Mouse (Mus musculus): Measurements from ENCODE around the gene Nectin1. TPM values are rescaled to one million over a fixed set of nuclear protein-coding genes. Genes with fewer than 3 reads are reported as not detected.

The Nectin1 gene
- polyA plus RNA-seq, 1 experiment from 2014 or later = 11.1 TPM

DNA sequence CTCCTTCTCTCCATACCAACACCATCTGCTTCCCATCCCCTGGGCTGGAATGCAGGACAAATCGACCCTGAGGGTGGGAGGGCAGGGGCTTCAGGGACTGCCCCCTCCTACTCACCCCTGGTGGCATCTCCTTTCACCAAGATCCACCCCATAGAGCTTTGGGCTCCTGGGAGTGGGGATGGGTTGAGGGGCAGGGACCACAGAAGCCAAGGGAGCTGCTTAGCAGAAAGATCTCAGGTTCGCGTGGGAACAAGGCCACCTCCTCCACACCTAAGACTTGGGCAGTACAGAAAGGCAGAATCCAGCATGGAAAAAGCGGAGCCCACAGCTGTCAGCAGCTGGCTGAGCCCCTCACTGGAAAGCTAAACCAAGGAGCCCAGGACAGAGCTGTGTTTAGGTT is 64.3 kb downstream of the Nectin1 start:
- WGBS = 11% methylated on average over 4 of the region's 4 CpGs
- H3K27me3 ChIP-seq (ENCODE audit: control insufficient read depth, insufficient read depth, low read length) = no peaks in the 10 kb centered on the region
- H3K27ac ChIP-seq (ENCODE audit: low read length) = no peak overlapping the region
- no peaks in the 10 kb centered on the region for H3K36me3 ChIP-seq (ENCODE audit: control insufficient read depth, insufficient read depth, low read length)
- no peak overlapping the region for H3K9ac ChIP-seq (replicated peaks; ENCODE audit: low read depth, low read length)
- no peaks in the 10 kb centered on the region for H3K9me3 ChIP-seq (ENCODE audit: control insufficient read depth, low read depth, low read length)
- H3K4me1 ChIP-seq (ENCODE audit: control insufficient read depth, insufficient read depth, low read length) = no peaks in the 10 kb centered on the region
- no peak overlapping the region for H3K4me2 ChIP-seq (replicated peaks; ENCODE audit: low read depth, low read length)
- no peak overlapping the region for H3K4me3 ChIP-seq (ENCODE audit: low read depth, low read length)
- ATAC-seq (ENCODE audit: insufficient number of reproducible peaks, insufficient read depth, low FRiP score, low read depth) = no peak

DNA sequence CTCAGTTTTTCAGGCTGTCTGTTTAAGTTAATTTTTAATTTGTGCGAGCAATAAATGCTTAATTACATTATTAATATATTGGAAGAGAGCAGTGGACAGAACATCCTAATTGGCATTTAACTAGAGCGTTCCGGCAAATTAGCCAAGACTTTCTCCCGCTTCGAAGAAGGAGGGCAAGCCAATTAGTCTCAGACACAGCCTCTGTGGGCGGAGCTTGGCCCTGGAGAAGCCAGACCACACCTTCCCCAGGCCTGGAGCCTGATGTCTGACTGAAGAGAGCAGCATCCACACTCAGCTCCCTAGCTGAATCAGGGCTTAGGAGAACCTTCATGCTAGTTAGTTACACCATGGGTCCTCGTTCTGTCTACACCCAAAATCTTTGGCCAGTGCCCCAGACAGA is 64.8 kb downstream of the Nectin1 start:
- Histone ChIP-seq H3K4me2 (replicated peaks; ENCODE audit: low read depth, low read length) (no peak overlapping the region), H3K9ac (replicated peaks; ENCODE audit: low read depth, low read length) (no peak overlapping the region), H3K4me1 (ENCODE audit: control insufficient read depth, insufficient read depth, low read length) (no peaks in the 10 kb centered on the region), H3K27ac (ENCODE audit: low read length) (no peak overlapping the region), H3K36me3 (ENCODE audit: control insufficient read depth, insufficient read depth, low read length) (no peaks in the 10 kb centered on the region), H3K27me3 (ENCODE audit: control insufficient read depth, insufficient read depth, low read length) (no peaks in the 10 kb centered on the region), H3K4me3 (ENCODE audit: low read depth, low read length) (no peak overlapping the region), H3K9me3 (ENCODE audit: control insufficient read depth, low read depth, low read length) (no peaks in the 10 kb centered on the region)
- ATAC-seq (ENCODE audit: insufficient number of reproducible peaks, insufficient read depth, low FRiP score, low read depth) = no peak
- 21% methylated on average over 7 of the region's 7 CpGs for WGBS

GRCm38 (mm10) chr9:43813156-43813555 is 69.4 kb downstream of the Nectin1 start:
- no peak overlapping the region for H3K4me3 ChIP-seq (ENCODE audit: low read depth, low read length)
- ATAC-seq (ENCODE audit: insufficient number of reproducible peaks, insufficient read depth, low FRiP score, low read depth) = no peak
- no peak overlapping the region for H3K27ac ChIP-seq (ENCODE audit: low read length)
- H3K36me3 ChIP-seq (ENCODE audit: control insufficient read depth, insufficient read depth, low read length) = no peaks in the 10 kb centered on the region
- H3K4me1 ChIP-seq (ENCODE audit: control insufficient read depth, insufficient read depth, low read length) = no peaks in the 10 kb centered on the region
- H3K9me3 ChIP-seq (ENCODE audit: control insufficient read depth, low read depth, low read length) = no peaks in the 10 kb centered on the region
- no peaks in the 10 kb centered on the region for H3K27me3 ChIP-seq (ENCODE audit: control insufficient read depth, insufficient read depth, low read length)
- H3K9ac ChIP-seq (replicated peaks; ENCODE audit: low read depth, low read length) = no peak overlapping the region
- no peak overlapping the region for H3K4me2 ChIP-seq (replicated peaks; ENCODE audit: low read depth, low read length)
- WGBS = 71% methylated on average over 2 of the region's 2 CpGs

DNA sequence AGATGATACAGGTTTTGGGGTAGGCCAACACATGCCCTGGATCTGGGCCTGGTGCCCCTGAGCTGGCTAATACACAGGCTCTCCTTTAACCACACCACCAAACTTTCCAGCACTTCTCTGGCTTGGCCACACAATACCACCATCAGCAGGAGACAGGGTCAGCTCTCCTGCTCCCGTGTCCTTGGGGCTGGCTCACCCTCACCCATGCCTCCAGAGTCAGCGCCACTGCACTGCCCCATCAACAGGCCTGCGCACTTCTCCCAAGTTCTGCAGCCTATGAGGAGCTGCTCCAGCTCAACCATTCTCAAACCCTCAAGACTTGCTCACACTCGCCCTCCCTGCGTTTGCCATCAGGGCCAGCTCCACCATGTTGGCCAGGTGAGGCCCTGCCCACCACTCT is 78.4 kb downstream of the Nectin1 start:
- H3K4me2 ChIP-seq (replicated peaks; ENCODE audit: low read depth, low read length) = no peak overlapping the region
- WGBS = 94% methylated on average over 5 of the region's 5 CpGs
- no peak overlapping the region for H3K9ac ChIP-seq (replicated peaks; ENCODE audit: low read depth, low read length)
- H3K36me3 ChIP-seq (ENCODE audit: control insufficient read depth, insufficient read depth, low read length) = no peaks in the 10 kb centered on the region
- no peaks in the 10 kb centered on the region for H3K4me1 ChIP-seq (ENCODE audit: control insufficient read depth, insufficient read depth, low read length)
- H3K9me3 ChIP-seq (ENCODE audit: control insufficient read depth, low read depth, low read length) = no peaks in the 10 kb centered on the region
- H3K4me3 ChIP-seq (ENCODE audit: low read depth, low read length) = no peak overlapping the region
- H3K27me3 ChIP-seq (ENCODE audit: control insufficient read depth, insufficient read depth, low read length) = no peaks in the 10 kb centered on the region
- H3K27ac ChIP-seq (ENCODE audit: low read length) = no peak overlapping the region
- no peak for ATAC-seq (ENCODE audit: insufficient number of reproducible peaks, insufficient read depth, low FRiP score, low read depth)

- WGBS = 77% methylated on average over 5 of the region's 5 CpGs
- Histone ChIP-seq H3K4me3 (ENCODE audit: low read depth, low read length) (no peak overlapping the region), H3K27me3 (ENCODE audit: control insufficient read depth, insufficient read depth, low read length) (no peaks in the 10 kb centered on the region), H3K9me3 (ENCODE audit: control insufficient read depth, low read depth, low read length) (no peaks in the 10 kb centered on the region), H3K9ac (replicated peaks; ENCODE audit: low read depth, low read length) (no peak overlapping the region), H3K4me1 (ENCODE audit: control insufficient read depth, insufficient read depth, low read length) (no peaks in the 10 kb centered on the region), H3K4me2 (replicated peaks; ENCODE audit: low read depth, low read length) (no peak overlapping the region), H3K27ac (ENCODE audit: low read length) (no peak overlapping the region), H3K36me3 (ENCODE audit: control insufficient read depth, insufficient read depth, low read length) (no peaks in the 10 kb centered on the region)
- ATAC-seq (ENCODE audit: insufficient number of reproducible peaks, insufficient read depth, low FRiP score, low read depth) = no peak
Observed at GRCm38 (mm10) chr9:43825178-43825577, 81.4 kb downstream of the Nectin1 start.

- Histone ChIP-seq H3K4me1 (ENCODE audit: control insufficient read depth, insufficient read depth, low read length) (no peaks in the 10 kb centered on the region), H3K4me2 (replicated peaks; ENCODE audit: low read depth, low read length) (no peak overlapping the region), H3K9me3 (ENCODE audit: control insufficient read depth, low read depth, low read length) (no peaks in the 10 kb centered on the region), H3K27ac (ENCODE audit: low read length) (no peak overlapping the region), H3K36me3 (ENCODE audit: control insufficient read depth, insufficient read depth, low read length) (no peaks in the 10 kb centered on the region), H3K27me3 (ENCODE audit: control insufficient read depth, insufficient read depth, low read length) (no peaks in the 10 kb centered on the region), H3K9ac (replicated peaks; ENCODE audit: low read depth, low read length) (no peak overlapping the region), H3K4me3 (ENCODE audit: low read depth, low read length) (no peak overlapping the region)
- no peak for ATAC-seq (ENCODE audit: insufficient number of reproducible peaks, insufficient read depth, low FRiP score, low read depth)
- WGBS = 47% methylated on average over 8 of the region's 8 CpGs
Observed at GRCm38 (mm10) chr9:43826558-43827253, 82.9 kb downstream of the Nectin1 start.

GRCm38 (mm10) chr9:43827593-43827992 is 83.8 kb downstream of the Nectin1 start:
- Histone ChIP-seq H3K27ac (ENCODE audit: low read length) (no peak overlapping the region), H3K9ac (replicated peaks; ENCODE audit: low read depth, low read length) (no peak overlapping the region), H3K4me3 (ENCODE audit: low read depth, low read length) (no peak overlapping the region), H3K36me3 (ENCODE audit: control insufficient read depth, insufficient read depth, low read length) (no peaks in the 10 kb centered on the region), H3K27me3 (ENCODE audit: control insufficient read depth, insufficient read depth, low read length) (no peaks in the 10 kb centered on the region), H3K4me2 (replicated peaks; ENCODE audit: low read depth, low read length) (no peak overlapping the region), H3K9me3 (ENCODE audit: control insufficient read depth, low read depth, low read length) (no peaks in the 10 kb centered on the region), H3K4me1 (ENCODE audit: control insufficient read depth, insufficient read depth, low read length) (no peaks in the 10 kb centered on the region)
- ATAC-seq (ENCODE audit: insufficient number of reproducible peaks, insufficient read depth, low FRiP score, low read depth) = no peak
- WGBS = 54% methylated on average over 5 of the region's 5 CpGs

DNA sequence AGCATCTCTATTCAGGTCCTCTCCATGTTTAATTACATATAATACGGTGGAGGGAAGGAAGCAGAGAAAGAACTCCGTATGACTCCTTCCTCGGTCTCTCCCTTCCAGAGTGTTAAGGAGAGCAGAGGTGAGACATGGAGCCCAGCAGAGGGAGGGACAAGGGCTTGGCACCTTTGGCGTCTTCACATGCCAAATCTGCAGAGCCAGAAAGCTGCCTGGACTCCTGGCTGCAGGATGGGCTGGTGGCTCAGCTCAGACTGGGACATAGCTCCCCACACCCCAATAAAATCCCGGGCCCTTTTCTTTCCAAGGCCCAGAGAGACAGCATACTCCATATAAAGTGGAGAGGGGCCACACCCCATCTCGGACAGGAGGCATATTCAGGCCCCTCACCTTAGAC is 85.2 kb downstream of the Nectin1 start:
- no peak overlapping the region for H3K4me3 ChIP-seq (ENCODE audit: low read depth, low read length)
- H3K4me2 ChIP-seq (replicated peaks; ENCODE audit: low read depth, low read length) = no peak overlapping the region
- 48% methylated on average over 6 of the region's 6 CpGs for WGBS

DNA sequence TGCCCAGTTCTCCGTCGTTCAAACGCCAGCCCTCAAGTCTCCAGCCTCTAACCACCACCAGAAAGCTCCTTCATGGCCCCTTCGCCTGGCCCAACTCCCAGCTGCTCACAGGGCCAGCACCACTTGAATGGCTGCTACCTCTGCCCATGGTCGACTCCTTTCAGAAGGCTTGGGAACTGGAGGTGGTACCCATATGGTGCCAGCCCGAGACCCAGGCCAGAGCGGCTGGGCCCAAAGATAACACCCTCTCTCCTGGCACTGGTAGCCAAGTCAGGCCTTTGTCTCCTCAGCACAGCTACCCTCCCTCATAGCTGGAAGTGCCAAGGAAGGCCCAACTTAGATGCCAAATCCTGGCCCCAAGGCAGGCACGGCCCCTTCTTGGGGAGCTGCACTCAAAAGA is 89.4 kb downstream of the Nectin1 start:
- Histone ChIP-seq H3K9ac (replicated peaks; ENCODE audit: low read depth, low read length) (no peak overlapping the region), H3K4me3 (ENCODE audit: low read depth, low read length) (no peak overlapping the region), H3K27ac (ENCODE audit: low read length) (no peak overlapping the region), H3K4me1 (ENCODE audit: control insufficient read depth, insufficient read depth, low read length) (no peaks in the 10 kb centered on the region), H3K9me3 (ENCODE audit: control insufficient read depth, low read depth, low read length) (no peaks in the 10 kb centered on the region), H3K36me3 (ENCODE audit: control insufficient read depth, insufficient read depth, low read length) (no peaks in the 10 kb centered on the region), H3K27me3 (ENCODE audit: control insufficient read depth, insufficient read depth, low read length) (no peaks in the 10 kb centered on the region), H3K4me2 (replicated peaks; ENCODE audit: low read depth, low read length) (no peak overlapping the region)
- WGBS = 90% methylated on average over 8 of the region's 8 CpGs
- no peak for ATAC-seq (ENCODE audit: insufficient number of reproducible peaks, insufficient read depth, low FRiP score, low read depth)

More for the DNA sequence above, 85.2 kb downstream of the Nectin1 start:
- Histone ChIP-seq H3K36me3 (ENCODE audit: control insufficient read depth, insufficient read depth, low read length) (no peaks in the 10 kb centered on the region), H3K4me1 (ENCODE audit: control insufficient read depth, insufficient read depth, low read length) (no peaks in the 10 kb centered on the region), H3K27ac (ENCODE audit: low read length) (no peak overlapping the region), H3K27me3 (ENCODE audit: control insufficient read depth, insufficient read depth, low read length) (no peaks in the 10 kb centered on the region), H3K9ac (replicated peaks; ENCODE audit: low read depth, low read length) (no peak overlapping the region), H3K9me3 (ENCODE audit: control insufficient read depth, low read depth, low read length) (no peaks in the 10 kb centered on the region)
- ATAC-seq (ENCODE audit: insufficient number of reproducible peaks, insufficient read depth, low FRiP score, low read depth) = no peak
